Mouse (Mus musculus) layer of hippocampus, postnatal 14 days (tissue): ENCODE results near the gene Plekha6. TPM values are rescaled to one million over a fixed set of nuclear protein-coding genes. Genes with fewer than 3 reads are reported as not detected.

ENCODE experiments used
- DNase-seq, 2 experiments: peaks; one replicate each; pipeline ENCODE4 v3.0.0; 2021 to 2022; ENCODE audit warnings: low spot score in 2 of 2, mixed read lengths in 1 of 2
- total RNA-seq, 2 experiments: library from RNA; stranded (reverse); gene quantifications; 2 replicates each; pipeline ENCODE4 v1.2.3; 2021

The Plekha6 gene
- total RNA-seq, 2 experiments from 2014 or later, result 48.6 to 51.9 TPM

- no peak for DNase-seq
Measured at GRCm38 (mm10) chr1:133213098-133213497, 49.1 kb downstream of the Plekha6 start.

- no peak for DNase-seq
Measured at GRCm38 (mm10) chr1:133213901-133214300, 49.9 kb downstream of the Plekha6 start.

- no peak for DNase-seq
Measured at GRCm38 (mm10) chr1:133214672-133215359, 50.8 kb downstream of the Plekha6 start.

- DNase-seq, result no peak
Measured at GRCm38 (mm10) chr1:133215360-133215700, 51.3 kb downstream of the Plekha6 start.

- no peak for DNase-seq
Measured at GRCm38 (mm10) chr1:133215753-133216152, 51.7 kb downstream of the Plekha6 start.

GRCm38 (mm10) chr1:133217031-133217430 is 53.0 kb downstream of the Plekha6 start:
- no peak for DNase-seq

- DNase-seq, result no peak
Measured at GRCm38 (mm10) chr1:133219106-133219505, 55.1 kb downstream of the Plekha6 start.

- no peak for DNase-seq
Measured at GRCm38 (mm10) chr1:133221459-133221858, 57.4 kb downstream of the Plekha6 start.

- DNase-seq, result no peak
Measured at GRCm38 (mm10) chr1:133222445-133222995, 58.5 kb downstream of the Plekha6 start.

GRCm38 (mm10) chr1:133224674-133225073 is 60.7 kb downstream of the Plekha6 start:
- no peak for DNase-seq

- DNase-seq, result no peak
Measured at GRCm38 (mm10) chr1:133225137-133225536, 61.1 kb downstream of the Plekha6 start.

GRCm38 (mm10) chr1:133225561-133225960 is 61.6 kb downstream of the Plekha6 start:
- no peak for DNase-seq

GRCm38 (mm10) chr1:133225963-133226660 is 62.1 kb downstream of the Plekha6 start:
- peak in 1 of 2 experiments; percentile 58 for DNase-seq

GRCm38 (mm10) chr1:133226928-133227327 is 62.9 kb downstream of the Plekha6 start:
- DNase-seq, result peak in 1 of 2 experiments; percentile 75

- DNase-seq, result no peak
Measured at GRCm38 (mm10) chr1:133227378-133227777, 63.4 kb downstream of the Plekha6 start.

- DNase-seq, result no peak
Measured at GRCm38 (mm10) chr1:133228809-133229487, 64.9 kb downstream of the Plekha6 start.

GRCm38 (mm10) chr1:133231523-133232193 is 67.6 kb downstream of the Plekha6 start:
- no peak for DNase-seq

GRCm38 (mm10) chr1:133235909-133236308 is 71.9 kb downstream of the Plekha6 start:
- DNase-seq, result no peak

GRCm38 (mm10) chr1:133236693-133237440 is 72.9 kb downstream of the Plekha6 start:
- DNase-seq, result no peak

- DNase-seq, result no peak
Measured at GRCm38 (mm10) chr1:133237670-133238069, 73.7 kb downstream of the Plekha6 start.
